Mouse (Mus musculus) CD8-positive naive resting alpha-beta T cell, adult 57 days (primary cell): Measurements from ENCODE around the gene Mospd2. TPM values are rescaled to one million over a fixed set of nuclear protein-coding genes. Genes with fewer than 3 reads are reported as not detected.

Experiments used
- total RNA-seq: library from RNA; stranded (reverse); gene quantifications from one replicate; pipeline ENCODE4 v1.2.4, GENCODE M21; 2023

The Mospd2 gene
- 15.6 TPM for total RNA-seq

DNA sequence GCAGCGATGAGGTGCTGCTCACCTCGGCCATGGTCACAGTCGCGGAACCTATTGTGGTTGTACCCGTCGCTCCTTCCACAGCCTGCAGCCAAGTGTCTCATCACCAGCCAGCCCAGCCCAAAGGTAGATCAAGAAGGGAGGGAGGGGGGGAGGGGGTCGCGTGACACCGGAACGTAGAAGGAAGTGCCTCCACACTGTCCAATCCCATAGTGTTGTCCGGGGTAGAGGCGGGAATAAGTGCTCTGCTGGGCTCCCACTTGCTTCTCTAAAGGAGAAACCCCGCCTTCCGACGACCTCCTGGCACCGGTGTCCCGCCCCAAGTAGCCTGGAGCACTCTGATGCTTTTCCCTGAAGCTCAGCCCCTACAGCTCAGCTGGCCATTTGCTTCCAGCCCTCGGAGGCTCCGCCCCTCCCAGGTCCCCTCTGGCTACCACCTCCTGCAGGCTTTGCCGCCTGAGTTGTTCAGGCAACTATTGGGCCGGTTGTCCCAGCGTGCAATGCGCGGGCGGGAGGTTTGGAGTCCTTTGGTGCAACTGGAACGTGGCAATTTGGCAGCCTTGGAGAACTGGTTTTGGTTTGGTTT lies at the start of gene Mospd2, which contains the start of gene Fancb:
Mospd2 (minus strand) TSS at position 183 of the 583 bp plus-strand sequence.
Fancb (plus strand) TSS at position 400 of the 583 bp plus-strand sequence.

GRCm38 (mm10) chrX:165004779-165005324 lies 24.7 kb upstream of the Mospd2 start, which contains the start of gene Gm17604:
Gm17604 (minus strand) TSS chrX:165004829.

Other genes starting within 250 kb of the Mospd2 start
- gene Fancb, start 217 bp upstream of the Mospd2 start, total RNA-seq = 3.4 TPM
- gene Gm17604, start 24.5 kb upstream of the Mospd2 start, total RNA-seq = not detected